Mouse (Mus musculus): Measurements from ENCODE around the gene Crebl2.

Gene Crebl2

DNA sequence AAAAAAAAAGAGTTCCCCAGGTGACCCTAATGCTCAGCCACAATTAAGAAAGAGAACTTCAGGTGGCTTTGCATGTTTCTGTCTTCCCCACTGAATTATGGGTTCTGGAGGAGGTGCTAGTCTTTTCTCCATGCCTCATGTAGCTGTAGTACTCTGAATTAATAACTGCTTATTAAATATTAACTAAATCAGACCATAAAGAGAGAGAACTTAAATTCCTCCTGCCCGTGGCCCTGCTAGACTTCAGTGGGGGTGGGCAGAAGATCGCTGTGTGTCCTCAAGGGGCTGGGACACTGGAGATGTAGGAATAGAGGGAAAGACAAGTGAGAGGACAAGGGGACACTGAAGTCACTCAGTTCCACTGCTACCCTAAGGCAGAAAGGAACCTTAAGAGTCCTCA lies 42.3 kb downstream of the Crebl2 start:
- DNase-seq (ENCODE audit: low spot score in 2 of 2) = no peak

DNA sequence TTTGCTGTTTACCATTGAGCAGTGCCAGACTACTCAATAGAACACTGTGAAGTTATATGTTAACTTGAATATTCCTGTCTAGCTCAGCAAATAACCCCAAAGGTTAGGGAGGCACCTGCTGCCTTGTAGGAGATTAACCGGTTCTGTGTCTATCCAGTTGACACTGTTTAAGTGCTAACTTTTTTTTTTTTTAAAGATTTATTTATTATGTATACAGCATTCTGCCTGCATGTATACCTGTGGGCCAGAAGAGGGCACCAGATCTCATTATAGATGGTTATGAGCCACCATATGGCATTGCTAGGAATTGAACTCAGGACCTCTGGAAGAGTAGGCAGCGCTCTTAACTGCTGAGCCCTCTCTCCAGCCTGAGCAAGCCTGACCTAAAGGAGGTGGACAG lies 43.1 kb downstream of the Crebl2 start:
- DNase-seq (ENCODE audit: low spot score in 2 of 2) = peak in 1 of 2 experiments; percentile 40

DNA sequence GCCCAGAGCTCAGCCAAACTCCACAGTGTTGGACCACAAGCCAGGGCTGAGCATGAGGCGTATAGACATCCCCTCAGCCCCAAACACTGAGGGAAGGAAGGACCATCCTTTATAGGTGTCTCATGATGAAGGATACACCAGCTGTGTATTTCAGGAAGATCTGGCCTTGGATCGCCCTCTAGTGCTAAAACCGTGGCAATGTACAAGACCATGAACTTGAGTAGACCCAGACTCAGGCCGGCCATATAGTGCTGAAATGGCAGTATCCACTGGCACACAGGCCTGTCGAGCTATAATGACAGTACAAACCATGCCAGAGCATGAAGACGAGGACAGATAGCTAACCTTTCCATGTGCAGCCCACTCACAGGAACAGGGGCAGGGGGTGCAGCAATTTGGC lies 46.8 kb downstream of the Crebl2 start:
- peak in 1 of 2 experiments; percentile 35 for DNase-seq (ENCODE audit: low spot score in 2 of 2)

DNA sequence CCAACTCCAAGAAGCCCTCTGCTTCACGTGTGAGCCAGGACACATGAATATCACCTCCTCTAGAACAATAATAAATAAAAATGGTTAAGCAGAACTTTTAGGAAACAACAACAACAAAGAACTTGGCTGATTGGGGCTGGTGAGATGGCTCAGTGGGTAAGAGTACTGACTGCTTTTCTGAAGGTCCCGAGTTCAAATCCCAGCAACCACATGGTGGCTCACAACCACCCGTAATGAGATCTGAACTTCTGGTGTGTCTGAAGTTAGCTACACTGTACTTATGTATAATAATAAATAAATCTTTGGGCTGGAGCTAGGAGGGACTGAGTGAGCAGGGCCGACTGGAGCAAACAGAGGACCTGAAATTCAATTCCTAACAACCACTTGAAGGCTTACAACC lies 47.3 kb downstream of the Crebl2 start:
- no peak for DNase-seq (ENCODE audit: low spot score in 2 of 2)

DNA sequence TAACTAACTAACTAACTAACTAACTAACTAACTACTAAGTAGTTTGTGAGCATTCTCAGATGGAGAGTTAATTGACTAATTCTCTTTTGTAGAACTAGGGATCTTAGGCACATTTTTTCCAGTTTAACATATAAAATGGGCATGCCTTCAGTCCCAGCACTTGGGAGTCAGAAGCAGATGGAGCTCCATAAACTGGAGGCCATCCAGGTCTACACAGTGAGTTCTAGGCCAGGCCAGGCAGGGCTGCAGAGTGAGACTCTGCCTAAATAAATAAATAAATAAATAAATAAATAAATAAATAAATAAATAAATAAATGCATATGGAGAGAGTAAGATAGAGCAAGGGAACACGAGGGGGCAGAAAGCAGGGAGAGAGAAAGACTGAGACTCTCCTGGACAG lies 47.9 kb downstream of the Crebl2 start:
- DNase-seq (ENCODE audit: low spot score in 2 of 2) = no peak

DNA sequence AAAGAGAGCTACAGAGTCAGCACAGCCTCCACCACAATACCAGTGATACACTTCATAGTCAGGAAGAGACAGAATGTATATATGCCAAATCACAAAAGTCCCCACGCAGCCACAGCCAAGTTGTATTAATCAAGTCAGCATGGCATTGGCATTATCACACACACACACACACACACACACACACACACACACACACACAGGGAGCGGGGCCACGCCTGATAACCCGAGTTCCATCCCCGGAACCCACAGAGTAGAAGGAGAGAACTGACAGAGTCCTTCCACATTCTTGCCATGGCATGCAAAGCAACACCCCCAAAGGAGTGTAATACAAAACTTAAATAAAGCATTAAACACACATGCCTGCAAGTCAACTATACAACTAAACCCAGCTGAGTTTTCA lies 49.6 kb downstream of the Crebl2 start:
- no peak for DNase-seq (ENCODE audit: low spot score in 2 of 2)

DNA sequence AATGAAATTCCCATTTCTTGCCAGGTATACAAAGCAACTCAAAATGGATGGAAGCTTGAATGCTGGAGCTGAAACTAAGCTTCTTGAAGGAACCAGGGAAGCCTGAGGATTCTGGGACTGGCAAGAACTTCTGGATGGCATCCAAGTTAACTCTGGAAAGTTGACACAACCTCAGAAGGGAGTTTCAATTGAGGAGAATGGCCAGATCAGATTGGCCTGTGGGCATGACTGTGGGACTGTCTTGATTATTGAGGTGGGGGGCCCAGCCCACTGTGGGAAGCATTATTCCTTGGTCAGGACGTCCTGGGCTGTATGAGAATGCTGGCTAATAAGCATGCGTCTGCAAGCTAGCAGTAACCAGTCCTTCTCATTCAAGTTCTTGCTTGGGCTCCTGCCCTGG lies 50.1 kb downstream of the Crebl2 start:
- no peak for DNase-seq (ENCODE audit: low spot score in 2 of 2)

DNA sequence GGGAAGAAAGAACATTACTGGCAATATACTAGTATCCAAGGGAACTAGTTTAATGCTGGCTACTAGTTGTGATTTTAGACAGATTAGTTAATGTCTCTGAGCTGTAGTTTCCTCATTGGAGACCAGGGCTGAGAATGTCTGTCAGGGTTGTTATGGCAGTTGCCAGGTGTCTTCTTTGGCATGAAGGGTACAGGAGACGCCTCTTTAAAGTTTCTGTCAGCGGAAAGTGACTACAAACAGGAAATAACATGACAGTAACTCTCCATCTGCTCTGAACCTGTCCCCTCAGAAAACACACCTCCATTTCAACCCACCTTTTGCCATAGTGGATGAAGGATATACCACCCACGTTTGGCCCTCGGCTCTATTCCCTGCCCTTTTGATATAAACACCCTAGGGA lies 53.7 kb downstream of the Crebl2 start:
- DNase-seq (ENCODE audit: low spot score in 2 of 2) = no peak

DNA sequence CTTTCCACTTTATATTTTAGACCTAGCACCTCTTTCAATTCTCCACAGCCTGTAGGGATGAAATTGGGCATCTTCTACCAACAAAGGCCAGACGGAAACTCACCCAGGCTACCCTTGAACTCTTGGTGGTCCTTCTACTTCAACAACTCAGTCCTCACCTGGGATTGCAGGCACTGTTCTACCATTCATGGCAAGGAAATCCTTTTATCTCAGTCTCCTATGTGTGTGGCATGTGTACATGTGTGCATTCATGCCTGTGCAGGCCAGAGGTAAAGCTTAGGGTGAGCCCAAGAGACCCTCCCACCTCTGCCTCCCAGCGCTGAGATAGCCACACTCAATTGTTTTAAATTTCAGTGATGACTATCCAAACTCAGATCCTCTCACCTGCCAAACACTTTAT lies 55.6 kb downstream of the Crebl2 start:
- DNase-seq (ENCODE audit: low spot score in 2 of 2) = no peak

DNA sequence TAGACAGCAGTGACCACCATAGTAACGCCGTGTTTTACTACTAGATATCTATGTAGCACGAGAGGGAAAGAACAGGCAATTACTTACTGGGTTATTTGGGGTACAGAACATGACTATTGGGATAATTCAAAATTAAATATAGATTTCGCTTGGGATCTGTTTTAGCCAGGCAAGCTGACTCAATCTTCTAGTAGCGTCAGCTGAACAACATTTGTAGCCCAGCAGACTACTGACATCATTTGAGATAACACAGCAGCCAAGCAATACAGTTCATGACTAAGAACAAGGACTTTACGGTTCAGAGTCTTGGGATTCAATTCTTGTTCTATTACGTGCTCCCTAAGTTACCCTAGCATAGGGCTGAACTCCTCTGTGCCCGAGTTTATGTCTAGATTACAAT lies 56.5 kb downstream of the Crebl2 start:
- no peak for DNase-seq (ENCODE audit: low spot score in 2 of 2)

DNA sequence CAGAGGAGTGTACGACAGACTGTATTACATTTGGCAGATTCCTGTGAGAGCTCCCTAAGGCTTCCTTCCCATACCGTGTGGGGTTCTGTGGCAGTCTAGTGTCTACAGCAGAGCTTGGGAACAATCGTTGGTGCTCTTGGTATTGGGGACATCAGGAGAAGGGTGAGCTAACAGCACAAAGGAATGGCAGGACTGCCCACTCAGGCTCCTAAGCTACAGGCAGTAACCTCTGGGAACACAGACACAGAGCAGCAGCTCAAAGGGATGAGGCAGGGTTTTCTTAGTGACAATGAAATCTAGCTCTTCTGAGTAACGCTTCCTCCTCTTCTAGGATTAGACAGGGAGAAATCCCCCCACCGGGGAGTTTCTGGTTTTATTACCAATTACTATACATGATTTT lies 57.1 kb downstream of the Crebl2 start:
- DNase-seq (ENCODE audit: low spot score in 2 of 2) = no peak

DNA sequence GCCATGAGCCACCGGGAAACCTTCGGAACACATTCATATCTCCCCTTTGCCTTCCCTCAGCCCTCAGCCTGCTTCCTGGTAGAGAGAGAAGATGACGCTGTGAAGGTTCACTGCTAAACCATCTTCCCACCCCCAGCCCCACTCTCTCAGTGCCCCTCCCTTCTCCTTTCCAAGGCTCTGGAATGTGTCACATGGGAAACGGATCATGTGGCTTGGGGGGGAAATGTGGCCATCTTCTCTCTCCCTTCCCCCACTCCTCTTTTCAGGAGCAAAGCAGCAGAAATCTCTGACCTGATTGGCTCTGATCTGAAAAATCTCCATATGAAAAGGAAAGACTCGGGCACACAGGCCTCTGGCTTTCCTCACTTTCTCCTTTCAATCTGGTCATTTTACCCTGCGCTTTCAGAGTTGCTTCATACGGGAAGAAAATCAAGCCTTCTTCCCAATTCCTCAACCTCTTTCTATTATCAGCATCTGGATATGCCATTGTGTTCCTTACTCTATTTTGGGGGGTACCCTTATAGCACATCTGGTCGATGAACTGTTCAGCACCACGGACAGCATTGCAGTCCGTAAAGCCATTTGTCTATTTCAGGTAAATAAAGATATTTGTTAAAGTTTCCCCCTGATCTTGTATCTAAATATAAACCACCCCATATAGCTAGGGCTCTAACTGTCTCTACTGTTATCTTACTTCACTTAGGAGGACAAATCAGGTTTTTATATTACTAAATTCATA lies 57.9 kb downstream of the Crebl2 start:
- no peak for DNase-seq (ENCODE audit: low spot score in 2 of 2)

DNA sequence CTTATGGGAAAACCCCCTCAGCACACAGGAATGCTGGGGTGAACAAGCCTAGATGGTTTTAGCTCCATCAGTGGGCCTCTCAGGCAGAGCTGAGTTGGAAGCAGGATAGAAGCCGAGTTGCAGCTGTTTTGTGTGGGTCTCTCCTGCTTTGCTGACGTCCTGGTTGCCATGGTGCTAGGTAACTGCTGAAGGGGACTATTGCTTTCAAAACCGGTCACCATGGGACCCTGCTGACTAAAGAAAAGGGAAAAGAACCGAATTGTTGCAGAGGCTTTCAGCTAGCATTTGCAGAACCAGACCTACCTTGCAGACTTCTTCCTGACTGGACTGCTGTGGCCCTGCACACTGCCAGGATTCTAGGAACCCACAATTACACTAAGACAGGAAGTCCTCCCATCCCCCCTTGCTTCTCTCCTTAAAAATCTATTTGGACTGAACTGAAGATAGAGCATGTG lies 58.6 kb downstream of the Crebl2 start:
- no peak for DNase-seq (ENCODE audit: low spot score in 2 of 2)

DNA sequence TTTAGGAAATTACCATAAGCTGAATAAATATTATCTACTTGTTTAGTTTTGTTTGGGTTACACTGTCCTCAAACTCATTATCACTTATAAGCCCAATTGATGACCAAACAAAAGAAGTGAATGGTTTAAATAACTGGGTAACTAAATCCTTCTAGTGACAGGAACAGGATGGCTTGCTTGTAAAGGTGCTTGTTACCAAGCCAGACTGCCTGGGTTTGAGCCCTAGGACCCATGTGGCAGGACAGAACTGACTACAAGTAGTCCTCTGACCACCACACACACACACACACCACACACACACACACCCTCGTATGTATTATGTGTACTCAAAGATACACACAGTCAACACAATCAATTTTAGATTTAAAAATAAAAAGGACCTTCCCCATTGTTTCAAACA lies 59.8 kb downstream of the Crebl2 start:
- no peak for DNase-seq (ENCODE audit: low spot score in 2 of 2)

DNA sequence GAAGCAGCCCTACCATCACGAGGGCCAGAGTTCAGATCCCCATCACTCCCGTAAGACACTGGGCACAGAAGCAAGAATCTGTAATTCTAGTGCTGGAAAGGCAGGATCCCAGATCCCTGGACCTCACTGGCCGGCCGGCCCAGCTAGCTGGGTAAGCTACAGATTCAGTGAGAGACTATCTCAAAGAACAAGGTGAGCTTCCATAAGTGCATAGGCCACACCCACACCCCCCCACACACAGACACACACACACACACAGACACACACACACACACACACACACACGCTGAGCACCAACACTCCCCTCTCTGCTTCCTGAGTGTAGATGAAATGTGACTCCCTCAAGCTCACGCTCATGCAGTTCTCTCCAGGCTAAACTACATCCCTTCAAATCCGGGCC lies 60.5 kb downstream of the Crebl2 start:
- no peak for DNase-seq (ENCODE audit: low spot score in 2 of 2)

DNA sequence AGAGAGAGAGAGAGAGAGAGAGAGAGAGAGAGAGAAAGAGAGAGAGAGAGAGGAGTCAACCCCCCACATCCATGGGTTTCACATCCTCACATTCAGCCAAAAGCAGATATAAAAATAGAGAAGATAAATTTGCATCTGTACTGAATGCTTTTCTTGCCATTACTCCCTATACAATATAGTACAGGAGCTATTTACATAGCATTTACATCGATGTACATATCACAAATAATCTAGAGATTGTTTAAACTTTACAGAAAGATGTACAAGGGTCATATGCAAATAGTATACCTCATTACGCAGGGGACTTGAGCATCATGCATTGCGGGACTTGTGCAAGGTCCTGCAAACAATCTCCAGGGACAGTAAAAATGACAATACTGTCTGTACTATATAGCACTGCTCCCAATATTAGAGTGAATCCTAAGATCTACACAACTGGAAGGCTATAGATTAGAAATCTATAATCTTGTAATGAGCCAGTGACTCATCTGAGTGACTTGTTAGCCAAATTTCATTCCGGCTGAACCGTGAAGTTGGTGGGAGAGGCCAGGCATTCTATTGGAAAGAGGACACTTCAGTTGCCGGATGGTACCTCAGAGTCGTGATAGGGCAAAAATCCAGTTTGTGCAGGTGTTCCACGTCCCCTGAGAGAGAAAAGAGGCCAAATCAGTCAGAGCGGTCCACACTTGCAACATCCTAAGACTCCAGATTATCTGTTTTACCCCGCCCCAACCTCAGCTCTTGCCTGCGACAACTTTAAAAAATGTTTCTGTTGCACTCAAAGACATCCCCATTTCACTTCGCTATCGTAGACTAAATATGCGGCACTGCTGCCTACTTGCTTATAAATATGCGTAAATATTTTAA lies 66.8 kb downstream of the Crebl2 start:
- DNase-seq (ENCODE audit: low spot score in 2 of 2) = peak in 1 of 2 experiments; percentile 37

DNA sequence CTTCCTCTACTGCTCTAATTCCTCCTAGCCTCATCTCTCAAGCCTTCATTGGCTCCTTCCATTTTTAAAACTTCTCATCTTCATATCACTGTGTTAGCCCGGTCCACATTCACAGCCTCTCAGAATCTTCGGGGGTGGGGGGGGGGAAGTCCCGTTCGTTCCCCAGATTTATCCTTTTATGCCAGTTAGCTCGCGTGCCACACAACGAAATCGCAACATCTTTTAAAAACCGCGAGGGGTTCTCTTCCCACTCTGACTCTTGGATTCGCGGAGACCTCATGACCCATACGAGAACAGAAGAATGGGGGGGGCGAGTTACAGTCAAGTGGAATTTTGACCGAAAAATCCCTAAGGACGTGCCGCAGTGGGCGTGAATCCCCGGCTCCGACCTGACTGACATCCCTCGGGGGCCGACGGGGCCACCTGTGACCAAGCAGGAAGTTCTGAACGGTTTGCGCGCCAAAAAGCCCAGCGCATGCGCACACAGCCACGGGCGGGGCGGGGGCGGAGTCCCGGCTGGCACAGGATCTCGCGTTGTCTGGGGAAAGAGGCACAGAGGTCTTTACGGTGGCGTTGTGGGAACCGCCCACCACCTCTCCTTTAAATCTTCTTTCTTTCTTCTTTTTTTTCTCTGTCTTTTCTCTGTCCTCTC lies 67.6 kb downstream of the Crebl2 start:
- peak; percentile 97 to 99 for DNase-seq (ENCODE audit: low spot score in 2 of 2)

DNA sequence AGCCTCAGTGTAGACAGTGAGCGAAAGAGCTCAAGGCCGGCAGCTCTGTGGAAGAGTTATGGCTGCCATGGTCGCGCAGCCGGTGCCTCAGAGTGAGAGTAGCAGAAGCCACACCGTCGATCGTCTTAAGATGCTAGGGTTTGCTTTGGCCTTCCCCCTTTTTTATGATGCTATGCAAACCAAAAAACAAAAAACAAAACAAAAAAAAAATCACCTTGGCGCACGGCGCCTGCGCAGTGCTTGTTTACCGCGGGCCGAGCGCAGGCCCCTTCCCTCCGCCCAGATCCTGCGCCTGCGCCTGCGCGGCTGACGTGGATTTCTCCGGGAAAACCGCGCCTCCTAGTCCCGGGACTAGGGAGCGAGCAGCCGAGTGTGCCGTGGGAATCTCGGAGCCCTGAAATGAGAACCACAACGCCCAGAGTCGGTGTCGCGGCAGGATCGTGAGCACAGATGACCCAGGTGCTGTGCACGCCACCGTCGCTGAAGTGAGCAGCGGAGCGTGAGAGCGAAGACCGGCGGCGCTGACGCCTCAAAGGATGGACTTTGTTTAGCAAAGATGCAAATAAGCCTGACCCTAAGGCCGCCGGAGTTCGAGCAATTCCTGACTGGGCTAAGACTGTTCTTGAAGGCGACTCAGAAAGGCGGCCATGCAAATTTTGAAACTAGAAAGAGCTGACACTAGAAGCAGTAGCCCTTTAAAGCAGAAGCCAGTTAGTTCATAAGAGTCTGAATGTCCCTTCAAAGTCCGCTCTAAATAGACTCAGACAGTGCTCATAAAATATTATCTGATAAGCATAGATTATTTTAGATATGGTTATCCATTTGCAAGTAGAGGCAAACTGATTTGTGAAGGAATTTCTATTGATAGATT lies 68.4 kb downstream of the Crebl2 start, which contains the start of gene Gpr19:
Gene Gpr19 (minus strand): TSS at position 484 of the 871 bp plus-strand sequence.
- DNase-seq (ENCODE audit: low spot score in 2 of 2) = peak; percentile 86

DNA sequence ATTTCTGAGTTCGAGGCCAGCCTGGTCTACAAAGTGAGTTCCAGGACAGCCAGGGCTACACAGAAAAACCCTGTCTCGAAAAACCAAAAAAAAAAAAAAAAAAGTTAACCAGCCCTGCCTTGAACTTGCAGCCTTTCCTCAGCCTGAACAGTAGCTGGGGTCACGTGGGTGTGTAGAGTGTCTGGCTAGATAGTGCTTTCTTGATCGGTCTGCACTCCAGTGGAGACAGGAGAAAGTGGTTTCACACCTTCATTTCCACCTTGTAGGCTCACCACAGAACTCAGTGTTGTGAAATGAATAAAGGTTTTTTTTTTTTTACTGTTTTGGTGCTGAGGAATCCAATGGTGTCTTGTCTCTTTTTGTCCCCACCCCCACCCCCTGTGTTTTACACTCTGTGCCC lies 73.4 kb downstream of the Crebl2 start:
- DNase-seq (ENCODE audit: low spot score in 2 of 2) = no peak

DNA sequence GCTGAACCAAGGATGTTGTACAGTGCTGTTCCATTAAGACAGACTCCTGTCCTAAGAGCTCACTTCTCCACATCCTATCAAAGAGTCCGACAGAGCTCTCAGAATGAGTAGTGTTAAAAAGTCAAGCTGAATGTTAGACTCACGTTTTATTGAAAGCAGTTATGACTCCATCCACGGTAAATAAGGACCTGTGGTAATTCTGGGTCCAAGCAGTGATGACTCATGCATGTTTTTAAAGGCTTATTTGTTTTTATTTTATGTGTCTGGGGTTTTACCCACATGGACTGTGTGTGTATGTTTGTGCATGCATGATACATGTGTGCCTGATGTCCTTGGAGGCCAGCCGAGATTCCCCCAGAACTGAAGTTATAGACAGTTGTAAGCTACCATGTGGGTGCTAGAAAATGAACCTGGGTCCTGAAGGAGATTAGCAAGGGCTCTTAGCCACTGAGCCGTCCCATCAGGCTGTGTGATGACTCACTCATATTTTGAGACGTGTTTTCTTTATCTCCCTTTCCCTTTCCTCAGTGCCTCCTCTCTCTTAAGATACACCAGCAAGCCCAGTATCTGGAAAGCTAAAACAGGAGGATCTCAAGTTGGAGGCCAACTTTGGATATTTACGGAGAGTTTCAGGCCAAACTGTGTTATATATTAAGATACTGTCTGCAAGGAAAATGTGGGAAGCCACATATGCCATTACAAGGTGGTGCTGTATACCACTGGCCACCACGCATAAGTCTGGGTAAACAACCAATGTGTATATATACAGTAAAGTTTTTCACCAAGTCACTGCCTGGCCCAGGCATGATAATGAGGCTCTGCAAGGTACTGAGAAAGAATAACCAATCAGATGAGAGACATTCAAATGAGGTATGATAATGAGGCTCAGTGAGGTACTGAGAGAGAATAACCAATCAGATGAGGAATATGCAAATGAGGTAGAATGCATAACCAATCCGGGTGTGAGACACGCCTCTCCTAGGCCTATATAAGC lies 74.2 kb downstream of the Crebl2 start:
- no peak for DNase-seq (ENCODE audit: low spot score in 2 of 2)

Measured in spleen, postnatal 10 days (tissue).